Mouse (Mus musculus) testis, postnatal 10 days (tissue): ENCODE results near the gene Stambpl1.
A peak's percentile ranks its signal among the peaks of the same experiment; 100 is the strongest.
"Not testable (repeated sequence)": the region's sequence is repeated elsewhere in the genome, so short reads cannot be mapped to it uniquely, and the experiment has no call there.

ENCODE experiments used
- DNase-seq: peaks from one replicate; pipeline ENCODE4 v3.0.0; 2021; ENCODE audit warnings: low spot score

The Stambpl1 gene

GRCm38 (mm10) chr19:34198901-34199300, 6.9 kb downstream of the Stambpl1 start:
- DNase-seq = no peak

GRCm38 (mm10) chr19:34199488-34199887, 7.5 kb downstream of the Stambpl1 start:
- no peak for DNase-seq

GRCm38 (mm10) chr19:34202668-34203067, 10.6 kb downstream of the Stambpl1 start:
- no peak for DNase-seq

- DNase-seq = not testable (repeated sequence)
Measured at GRCm38 (mm10) chr19:34206128-34206527, 14.1 kb downstream of the Stambpl1 start.

- DNase-seq = no peak
Measured at GRCm38 (mm10) chr19:34206760-34207440, 14.9 kb downstream of the Stambpl1 start.

- DNase-seq = no peak
Measured at GRCm38 (mm10) chr19:34209031-34209430, 17.0 kb downstream of the Stambpl1 start.

- DNase-seq = no peak
Measured at GRCm38 (mm10) chr19:34209930-34210581, 18.0 kb downstream of the Stambpl1 start.

- DNase-seq = no peak
Measured at GRCm38 (mm10) chr19:34210841-34211240, 18.8 kb downstream of the Stambpl1 start.

- no peak for DNase-seq
Measured at GRCm38 (mm10) chr19:34212489-34213250, 20.6 kb downstream of the Stambpl1 start.

GRCm38 (mm10) chr19:34213251-34213645, 21.2 kb downstream of the Stambpl1 start:
- no peak for DNase-seq

- DNase-seq = no peak
Measured at GRCm38 (mm10) chr19:34214136-34214535, 22.1 kb downstream of the Stambpl1 start.

GRCm38 (mm10) chr19:34216956-34217355, 24.9 kb downstream of the Stambpl1 start:
- DNase-seq = no peak

GRCm38 (mm10) chr19:34217761-34218160, 25.7 kb downstream of the Stambpl1 start:
- DNase-seq = no peak

GRCm38 (mm10) chr19:34219260-34219968, 27.4 kb downstream of the Stambpl1 start:
- DNase-seq = no peak

- DNase-seq = no peak
Measured at GRCm38 (mm10) chr19:34220732-34221380, 28.8 kb downstream of the Stambpl1 start.

GRCm38 (mm10) chr19:34222805-34223204, 30.8 kb downstream of the Stambpl1 start:
- no peak for DNase-seq

GRCm38 (mm10) chr19:34231596-34231995, 39.6 kb downstream of the Stambpl1 start:
- DNase-seq = no peak

- DNase-seq = no peak
Measured at GRCm38 (mm10) chr19:34232326-34232725, 40.3 kb downstream of the Stambpl1 start.

GRCm38 (mm10) chr19:34233944-34234343, 41.9 kb downstream of the Stambpl1 start:
- peak; percentile 80 for DNase-seq

GRCm38 (mm10) chr19:34236049-34236448, 44.0 kb downstream of the Stambpl1 start:
- DNase-seq = no peak

GRCm38 (mm10) chr19:34237746-34238145, 45.7 kb downstream of the Stambpl1 start:
- no peak for DNase-seq
